Mouse (Mus musculus) G1E (cell line): ENCODE measurements around the gene Cflar. TPM values are rescaled to one million over a fixed set of nuclear protein-coding genes. Genes with fewer than 3 reads are reported as not detected.
A peak's percentile ranks its signal among the peaks of the same experiment; 100 is the strongest.
"Not testable (repeated sequence)": the region's sequence is repeated elsewhere in the genome, so short reads cannot be mapped to it uniquely, and the experiment has no call there.

ENCODE experiments used
- ATAC-seq: 2 replicates; pipeline ENCODE4 v1.8.0; 2016; ENCODE audit warnings: mild to moderate bottlenecking; ENCODE audit not compliant: insufficient number of reproducible peaks, poor library complexity, low FRiP score, severe bottlenecking; ENCODE audit errors: extremely low read depth
- DNase-seq: peaks from one replicate; pipeline ENCODE4 v3.0.0; 2012; ENCODE audit warnings: low spot score
- H3K27me3 ChIP-seq: 2 replicates; pipeline ENCODE4 v1.6.1; 2012; ENCODE audit warnings: mild to moderate bottlenecking, low read length, inconsistent platforms; ENCODE audit not compliant: insufficient read depth
- H3K36me3 ChIP-seq: replicated peaks from 2 replicates; pipeline ENCODE3; 2012; ENCODE audit warnings: mild to moderate bottlenecking, inconsistent platforms
- H3K4me1 ChIP-seq: 2 replicates; pipeline ENCODE4 v1.6.1; 2012; ENCODE audit warnings: low read depth, low read length, inconsistent platforms, mixed read lengths; ENCODE audit not compliant: insufficient read depth
- H3K4me3 ChIP-seq: 2 replicates; pipeline ENCODE4 v1.5.1; 2012; ENCODE audit warnings: low read depth, mild to moderate bottlenecking, inconsistent platforms, low read length, moderate library complexity, mixed read lengths
- H3K9me3 ChIP-seq: replicated peaks from 2 replicates; pipeline ENCODE4 v1.6.1; 2012; ENCODE audit warnings: inconsistent platforms
- CTCF ChIP-seq: IDR thresholded peaks from 2 replicates; pipeline ENCODE4 v1.5.1; 2012; ENCODE audit warnings: low read depth, low read length, inconsistent platforms, mixed read lengths
- GATA1 ChIP-seq: IDR thresholded peaks from 2 replicates; pipeline ENCODE4 v1.6.1; 2012; ENCODE audit warnings: borderline replicate concordance, low read length, inconsistent platforms, mixed read lengths
- GATA2 ChIP-seq: IDR thresholded peaks from 2 replicates; pipeline ENCODE4 v1.6.1; 2012; ENCODE audit warnings: low read depth, low read length, inconsistent platforms, borderline replicate concordance
- POLR2AphosphoS5 ChIP-seq: IDR thresholded peaks from 2 replicates; pipeline ENCODE4 v1.6.1; 2012; ENCODE audit warnings: low read depth, low read length, inconsistent platforms; ENCODE audit not compliant: insufficient replicate concordance
- TAL1 ChIP-seq: conservative IDR thresholded peaks from 2 replicates; pipeline ENCODE4 v1.6.1; 2012; ENCODE audit warnings: low read depth, low read length, inconsistent platforms, mixed read lengths
- polyA plus RNA-seq: library from polyadenylated mRNA; stranded (reverse); fragments of >175 nt; gene quantifications from 2 replicates; pipeline ENCODE4 v1.2.3, GENCODE M21; 2012
- total RNA-seq, 2 experiments: library from RNA; stranded (forward) in 1 of 2; stranded (reverse) in 1 of 2; fragments of 200-1000 nt in 1 of 2; fragments of >200 nt in 1 of 2; fragmentation: Nextera tagmentation in 1 of 2; gene quantifications; 2 replicates each; pipeline ENCODE4 v1.2.3; 2014 to 2017

Gene Cflar
- total and polyA plus RNA-seq, 3 experiments, result 8.8 to 179 (median 127) TPM

GRCm38 (mm10) chr1:58742571-58743021 lies 31.3 kb downstream of the Cflar start:
- Histone ChIP-seq H3K9me3 (no peaks in the 10 kb centered on the region), H3K4me1 (peaks cover 57% of the 10 kb centered on the region), H3K36me3 (peaks cover 79% of the 10 kb centered on the region), H3K4me3 (peak overlapping the region; percentile 3; the same call in 1 of the 2 replicates), H3K27me3 (no peaks in the 10 kb centered on the region)
- DNase-seq (no peak), ATAC-seq (peak; percentile 35)
- TF ChIP-seq TAL1 (no peak), POLR2AphosphoS5 (no peak), GATA1 (no peak), CTCF (no peak), GATA2 (no peak)

GRCm38 (mm10) chr1:58743252-58743651 lies 31.9 kb downstream of the Cflar start:
- no peaks in the 10 kb centered on the region for H3K9me3 ChIP-seq
- H3K4me1 ChIP-seq, result peaks cover 57% of the 10 kb centered on the region
- peak overlapping the region; percentile 3; the same call in 1 of the 2 replicates for H3K4me3 ChIP-seq
- H3K36me3 ChIP-seq, result peaks cover 79% of the 10 kb centered on the region
- DNase-seq (peak; percentile 87), ATAC-seq (peak; percentile 89)
- no peaks in the 10 kb centered on the region for H3K27me3 ChIP-seq
- no peak for TF ChIP-seq POLR2AphosphoS5
- no peak for TF ChIP-seq GATA2
- peak; percentile 70 for TF ChIP-seq TAL1
- no peak for TF ChIP-seq CTCF

- TF ChIP-seq CTCF (no peak), GATA1 (no peak), GATA2 (no peak), POLR2AphosphoS5 (no peak), TAL1 (no peak)
- Histone ChIP-seq H3K4me3 (no peak overlapping the region; the same call in 1 of the 2 replicates), H3K4me1 (peaks cover 55% of the 10 kb centered on the region), H3K9me3 (no peaks in the 10 kb centered on the region), H3K27me3 (no peaks in the 10 kb centered on the region), H3K36me3 (peaks cover 80% of the 10 kb centered on the region)
- no peak for DNase-seq
- ATAC-seq, result no peak
Measured at GRCm38 (mm10) chr1:58744645-58745044, 33.3 kb downstream of the Cflar start.

GRCm38 (mm10) chr1:58746880-58747279 lies 35.6 kb downstream of the Cflar start:
- Histone ChIP-seq H3K9me3 (no peaks in the 10 kb centered on the region), H3K4me1 (peaks cover 46% of the 10 kb centered on the region), H3K36me3 (peaks cover 60% of the 10 kb centered on the region), H3K27me3 (no peaks in the 10 kb centered on the region), H3K4me3 (no peak overlapping the region)
- DNase-seq (peak; percentile 63), ATAC-seq (no peak)
- TF ChIP-seq CTCF, result peak; percentile 60
- no peak for TF ChIP-seq GATA2

- H3K27me3 ChIP-seq, result no peaks in the 10 kb centered on the region
- no peak for ATAC-seq
- DNase-seq, result no peak
- peaks cover 46% of the 10 kb centered on the region for H3K36me3 ChIP-seq
- no peak overlapping the region for H3K4me3 ChIP-seq
- no peak for TF ChIP-seq GATA2
- no peak for TF ChIP-seq POLR2AphosphoS5
- no peak for TF ChIP-seq CTCF
- TF ChIP-seq GATA1, result no peak
- TF ChIP-seq TAL1, result no peak
- H3K4me1 ChIP-seq, result no peaks in the 10 kb centered on the region; the same call in 1 of the 2 replicates
- H3K9me3 ChIP-seq, result no peaks in the 10 kb centered on the region
Measured at GRCm38 (mm10) chr1:58759451-58759850, 48.1 kb downstream of the Cflar start.

- TF ChIP-seq CTCF, result no peak
- no peak for TF ChIP-seq GATA1
- Histone ChIP-seq H3K27me3 (no peaks in the 10 kb centered on the region), H3K4me3 (no peak overlapping the region), H3K36me3 (peaks cover 36% of the 10 kb centered on the region), H3K4me1 (no peaks in the 10 kb centered on the region; the same call in 1 of the 2 replicates), H3K9me3 (no peaks in the 10 kb centered on the region)
- no peak for DNase-seq
- ATAC-seq, result no peak
Measured at GRCm38 (mm10) chr1:58760581-58760980, 49.3 kb downstream of the Cflar start.

- H3K4me3 ChIP-seq, H3K4me1 ChIP-seq, H3K9me3 ChIP-seq, H3K27me3 ChIP-seq, DNase-seq, ATAC-seq: not testable (repeated sequence)
- H3K36me3 ChIP-seq, result peaks cover 28% of the 10 kb centered on the region
Measured at GRCm38 (mm10) chr1:58761391-58762275, 50.3 kb downstream of the Cflar start.
